Mouse (Mus musculus): ENCODE data around the gene Psmb10.

DNA sequence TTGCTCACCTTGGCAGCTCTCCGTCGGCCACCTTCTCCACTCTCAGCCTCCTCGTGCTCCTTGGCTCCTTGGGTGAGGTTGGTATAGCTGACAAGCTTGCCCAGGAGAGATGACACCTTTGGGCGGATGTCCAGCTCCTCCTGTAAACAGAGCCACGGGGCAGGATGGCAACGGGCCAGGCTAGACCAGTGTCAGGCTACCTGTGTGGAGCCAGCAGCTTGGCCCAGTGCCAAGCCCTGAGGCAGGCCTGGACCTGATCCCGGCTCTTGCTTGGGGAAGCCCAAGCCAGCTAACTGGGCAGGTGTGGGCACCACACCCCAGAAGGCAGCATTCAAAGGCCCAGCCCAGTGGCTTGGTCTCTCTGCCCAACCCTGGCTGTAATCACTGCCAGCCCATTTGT is 21.1 kb upstream of the Psmb10 start:
- no peak for TF ChIP-seq CTCF (IDR thresholded peaks at IDR 0.05; ENCODE audit: control insufficient read depth, insufficient read depth, insufficient read length)
- no peak for TF ChIP-seq MYOD1 (IDR thresholded peaks at IDR 0.05; ENCODE audit: control insufficient read depth, insufficient read length, low read depth)
- no peak for TF ChIP-seq MYOG (IDR thresholded peaks at IDR 0.05; ENCODE audit: control insufficient read depth, extremely low read depth, insufficient read length)
- no peak for TF ChIP-seq CEBPB (IDR thresholded peaks at IDR 0.05; ENCODE audit: low read depth)
- no peak for TF ChIP-seq USF1 (IDR thresholded peaks at IDR 0.05; ENCODE audit: low read depth)

Measured in C2C12 (cell line).